Mouse (Mus musculus) intestine, embryonic 16.5 days (tissue): ENCODE data around the gene Nbea. TPM values are rescaled to one million over a fixed set of nuclear protein-coding genes. Genes with fewer than 3 reads are reported as not detected.

Source experiments
- ATAC-seq: fragments of 200-750 bp; cut with Nextera tagmentation; 2 replicates; pipeline ENCODE4 v1.8.0; 2017; ENCODE audit warnings: moderate TSS enrichment, moderate library complexity
- H3K27ac ChIP-seq: fragments of 300-500 bp; sonication (generic); 2 replicates; pipeline ENCODE4 v1.5.1; 2014; ENCODE audit warnings: mild to moderate bottlenecking, low read length
- H3K27me3 ChIP-seq: fragments of 300-500 bp; sonication (generic); replicated peaks from 2 replicates; pipeline ENCODE4 v1.6.1; 2014; ENCODE audit warnings: low read length, control low read depth, mixed read lengths; ENCODE audit not compliant: control insufficient read depth, insufficient read depth
- H3K36me3 ChIP-seq: fragments of 300-500 bp; sonication (generic); 2 replicates; pipeline ENCODE4 v1.6.1; 2014; ENCODE audit warnings: low read length, control low read depth; ENCODE audit not compliant: control insufficient read depth, insufficient read depth
- H3K4me1 ChIP-seq: fragments of 300-500 bp; sonication (generic); 2 replicates; pipeline ENCODE4 v1.6.1; 2014; ENCODE audit warnings: low read length, control low read depth, mixed read lengths; ENCODE audit not compliant: control insufficient read depth, insufficient read depth
- H3K4me2 ChIP-seq: fragments of 300-500 bp; sonication (generic); 2 replicates; pipeline ENCODE4 v1.6.1; 2014; ENCODE audit warnings: low read depth, low read length, control low read depth
- H3K4me3 ChIP-seq: fragments of 300-500 bp; sonication (generic); 2 replicates; pipeline ENCODE4 v1.5.1; 2014; ENCODE audit warnings: mild to moderate bottlenecking, low read length
- H3K9ac ChIP-seq: fragments of 300-500 bp; sonication (generic); 2 replicates; pipeline ENCODE4 v1.6.1; 2014; ENCODE audit warnings: low read depth, low read length
- H3K9me3 ChIP-seq: fragments of 300-500 bp; sonication (generic); 2 replicates; pipeline ENCODE4 v1.6.1; 2016; ENCODE audit warnings: low read length, control low read depth; ENCODE audit not compliant: control insufficient read depth
- WGBS: fragments of 180-500 bp; shearing (Covaris S2); extraction: QIAGEN DNeasy Blood & Tissue Kit; methylation state at CpG from one replicate; pipeline ENCODE4 v1.1.7; 2014; 5-methylcytosine and 5-hydroxymethylcytosine counted together
- polyA plus RNA-seq: library from polyadenylated mRNA; unstranded; fragments of >200 nt; fragmentation: Nextera tagmentation; extraction: Ambion mirVana; gene quantifications from 2 replicates; pipeline ENCODE4 v1.2.1, GENCODE M21; 2015

Nbea gene
- polyA plus RNA-seq, 1 experiment from 2014 or later, result 5.6 TPM

DNA sequence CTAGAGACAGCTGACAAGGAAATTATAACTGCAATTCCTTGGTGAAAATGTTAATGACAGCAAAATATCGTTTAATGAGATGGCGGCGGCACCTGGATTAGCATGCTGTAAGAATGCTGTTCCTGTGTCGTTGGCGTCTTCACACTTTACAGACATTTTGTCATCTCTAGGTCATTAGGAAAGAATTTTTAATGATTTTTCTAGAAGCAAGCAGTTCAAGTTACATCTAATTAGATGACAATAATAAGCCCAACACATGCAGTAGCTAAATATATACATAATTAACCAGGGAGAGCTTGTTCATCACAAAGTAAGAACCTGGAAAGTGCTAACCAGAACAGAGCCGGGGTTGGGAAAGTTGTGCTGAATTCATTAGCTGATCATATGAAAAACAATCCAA lies 469.2 kb downstream of the Nbea start:
- no peaks in the 10 kb centered on the region for H3K9me3 ChIP-seq
- WGBS, result 88% methylated on average over 6 of the region's 6 CpGs
- no peak overlapping the region for H3K9ac ChIP-seq
- H3K36me3 ChIP-seq, result no peaks in the 10 kb centered on the region
- H3K27ac ChIP-seq, result no peak overlapping the region
- H3K4me3 ChIP-seq, result no peak overlapping the region
- no peak for ATAC-seq
- H3K4me1 ChIP-seq, result no peaks in the 10 kb centered on the region
- H3K4me2 ChIP-seq, result no peak overlapping the region
- H3K27me3 ChIP-seq, result no peaks in the 10 kb centered on the region

GRCm38 (mm10) chr3:55713856-55714255 lies 469.6 kb downstream of the Nbea start:
- Histone ChIP-seq H3K9ac (no peak overlapping the region), H3K4me1 (no peaks in the 10 kb centered on the region), H3K27me3 (no peaks in the 10 kb centered on the region), H3K36me3 (no peaks in the 10 kb centered on the region), H3K9me3 (no peaks in the 10 kb centered on the region), H3K4me3 (no peak overlapping the region), H3K4me2 (no peak overlapping the region), H3K27ac (no peak overlapping the region)
- WGBS, result 89% methylated on average over 3 of the region's 3 CpGs
- ATAC-seq, result no peak

GRCm38 (mm10) chr3:55710300-55710699 lies 473.2 kb downstream of the Nbea start:
- no peak overlapping the region for H3K4me2 ChIP-seq
- no peak overlapping the region for H3K27ac ChIP-seq
- no peak for ATAC-seq
- 87% methylated on average over 4 of the region's 4 CpGs for WGBS
- no peak overlapping the region for H3K4me3 ChIP-seq
- no peaks in the 10 kb centered on the region for H3K27me3 ChIP-seq
- no peaks in the 10 kb centered on the region for H3K4me1 ChIP-seq
- H3K36me3 ChIP-seq, result no peaks in the 10 kb centered on the region
- no peaks in the 10 kb centered on the region for H3K9me3 ChIP-seq
- H3K9ac ChIP-seq, result no peak overlapping the region

GRCm38 (mm10) chr3:55701632-55702031 lies 481.9 kb downstream of the Nbea start:
- Histone ChIP-seq H3K9ac (no peak overlapping the region), H3K36me3 (no peaks in the 10 kb centered on the region), H3K4me2 (no peak overlapping the region), H3K4me1 (no peaks in the 10 kb centered on the region), H3K4me3 (no peak overlapping the region), H3K27me3 (no peaks in the 10 kb centered on the region), H3K9me3 (no peaks in the 10 kb centered on the region), H3K27ac (no peak overlapping the region)
- WGBS, result 73% methylated on average over 6 of the region's 6 CpGs
- no peak for ATAC-seq

DNA sequence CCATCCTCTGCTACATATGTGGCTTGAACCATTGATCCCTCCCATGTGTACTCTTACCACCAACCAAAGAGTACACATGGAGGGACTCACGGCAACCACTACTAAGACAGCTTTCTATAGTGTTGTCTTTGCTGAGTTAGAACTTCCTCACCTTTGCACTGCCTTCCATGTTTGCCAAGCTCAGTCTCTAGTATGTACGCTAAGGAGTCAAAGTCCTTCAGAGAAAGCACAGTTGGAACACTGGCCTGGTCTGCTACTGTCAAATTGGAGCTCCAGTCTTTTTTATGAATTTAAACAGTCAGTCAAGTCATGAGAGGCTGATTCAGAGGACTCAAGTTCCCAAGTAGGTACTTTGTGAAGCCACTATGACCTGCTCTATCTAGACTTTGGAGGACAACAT lies 486.3 kb downstream of the Nbea start:
- Histone ChIP-seq H3K4me3 (no peak overlapping the region), H3K27ac (no peak overlapping the region), H3K27me3 (no peaks in the 10 kb centered on the region), H3K9me3 (no peaks in the 10 kb centered on the region), H3K4me2 (no peak overlapping the region), H3K9ac (no peak overlapping the region), H3K36me3 (no peaks in the 10 kb centered on the region), H3K4me1 (no peaks in the 10 kb centered on the region)
- 91% methylated on average over 2 of the region's 2 CpGs for whole genome bisulfite sequencing
- no peak for ATAC-seq

DNA sequence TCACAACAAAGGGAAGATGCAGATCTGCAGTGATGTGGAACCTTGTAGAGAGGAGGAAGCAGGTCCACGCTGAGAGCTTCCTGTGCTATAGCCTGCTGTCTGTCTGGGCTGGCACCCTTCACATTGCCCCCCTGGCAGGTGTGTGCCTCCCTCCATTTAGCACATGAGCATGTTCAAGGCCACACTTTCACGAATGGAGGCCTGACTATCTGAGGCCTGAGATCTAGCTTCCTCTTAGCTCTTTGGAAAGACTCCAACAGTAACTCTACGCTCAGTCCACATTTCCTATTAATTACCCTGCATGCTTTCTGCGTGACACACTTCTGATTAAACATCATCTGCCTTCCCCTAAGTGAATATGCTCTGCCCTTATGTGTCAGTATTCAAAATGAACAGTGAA lies 490.4 kb downstream of the Nbea start:
- Histone ChIP-seq H3K27ac (no peak overlapping the region), H3K4me3 (no peak overlapping the region), H3K27me3 (no peaks in the 10 kb centered on the region), H3K36me3 (no peaks in the 10 kb centered on the region), H3K4me1 (no peaks in the 10 kb centered on the region), H3K9me3 (no peaks in the 10 kb centered on the region), H3K9ac (no peak overlapping the region), H3K4me2 (no peak overlapping the region)
- ATAC-seq, result no peak
- WGBS, result 47% methylated on average over 4 of the region's 4 CpGs

DNA sequence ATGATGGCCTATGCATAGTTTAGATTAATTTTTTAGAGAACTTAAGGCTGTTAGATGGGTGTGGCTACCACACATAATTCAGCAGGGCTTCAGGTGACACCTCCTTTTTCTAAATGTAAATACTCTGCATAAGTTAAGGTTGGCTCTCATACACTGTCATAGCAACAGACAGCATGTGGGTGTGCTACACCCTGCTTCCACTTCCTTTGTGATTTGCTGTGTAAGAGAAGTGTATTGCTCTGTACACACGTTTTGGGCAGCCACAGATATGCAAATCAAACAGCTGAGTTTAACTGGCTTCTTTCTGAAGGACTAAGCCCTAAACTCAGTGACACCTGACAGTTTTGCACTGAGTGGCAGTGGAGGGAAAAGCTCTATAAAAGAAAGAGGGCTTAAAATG lies 495.4 kb downstream of the Nbea start:
- 34% methylated on average over 1 of the region's 1 CpGs for WGBS
- Histone ChIP-seq H3K4me3 (no peak overlapping the region), H3K27me3 (no peaks in the 10 kb centered on the region), H3K4me2 (no peak overlapping the region), H3K9me3 (no peaks in the 10 kb centered on the region), H3K9ac (no peak overlapping the region), H3K36me3 (no peaks in the 10 kb centered on the region), H3K27ac (no peak overlapping the region), H3K4me1 (no peaks in the 10 kb centered on the region)
- ATAC-seq, result peak; percentile 44; the same call in 1 of the 2 replicates

- H3K9me3 ChIP-seq, result no peaks in the 10 kb centered on the region
- H3K27ac ChIP-seq, result no peak overlapping the region
- H3K4me1 ChIP-seq, result no peaks in the 10 kb centered on the region
- no peak overlapping the region for H3K4me3 ChIP-seq
- H3K4me2 ChIP-seq, result no peak overlapping the region
- no peak overlapping the region for H3K9ac ChIP-seq
- ATAC-seq, result no peak
- no peaks in the 10 kb centered on the region for H3K36me3 ChIP-seq
- no peaks in the 10 kb centered on the region for H3K27me3 ChIP-seq
- 56% methylated on average over 6 of the region's 6 CpGs for WGBS
Measured at GRCm38 (mm10) chr3:55686993-55687392, 496.5 kb downstream of the Nbea start.

GRCm38 (mm10) chr3:55685627-55686026 lies 497.9 kb downstream of the Nbea start:
- ATAC-seq, result no peak
- 64% methylated on average over 6 of the region's 6 CpGs for WGBS
- Histone ChIP-seq H3K9me3 (no peaks in the 10 kb centered on the region), H3K4me1 (no peaks in the 10 kb centered on the region), H3K36me3 (no peaks in the 10 kb centered on the region), H3K27me3 (no peaks in the 10 kb centered on the region), H3K4me3 (no peak overlapping the region), H3K4me2 (no peak overlapping the region), H3K27ac (no peak overlapping the region), H3K9ac (no peak overlapping the region)

DNA sequence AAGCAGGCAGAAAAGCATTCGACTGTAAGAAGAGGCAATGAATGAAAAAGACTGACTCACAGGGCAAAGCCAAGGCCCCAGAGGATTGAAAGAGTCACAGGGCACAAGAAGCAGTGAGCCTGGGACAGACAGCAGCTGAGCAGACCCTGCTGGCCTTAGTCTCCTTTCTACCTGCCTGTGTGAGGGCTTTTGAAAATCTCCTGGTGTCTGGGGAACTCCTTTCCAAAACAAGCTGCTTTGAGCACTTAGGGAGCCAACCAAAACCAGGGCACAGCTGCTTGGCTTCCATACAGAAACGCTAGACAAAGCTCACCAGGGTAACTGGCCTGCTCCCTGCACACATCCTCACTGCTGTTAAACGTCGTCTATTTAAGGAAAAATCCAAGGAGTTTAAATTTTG lies 498.6 kb downstream of the Nbea start:
- WGBS, result 54% methylated on average over 4 of the region's 4 CpGs
- no peaks in the 10 kb centered on the region for H3K36me3 ChIP-seq
- H3K9me3 ChIP-seq, result no peaks in the 10 kb centered on the region
- H3K4me2 ChIP-seq, result no peak overlapping the region
- no peak for ATAC-seq
- no peaks in the 10 kb centered on the region for H3K27me3 ChIP-seq
- H3K4me1 ChIP-seq, result no peaks in the 10 kb centered on the region
- no peak overlapping the region for H3K27ac ChIP-seq
- no peak overlapping the region for H3K9ac ChIP-seq
- H3K4me3 ChIP-seq, result no peak overlapping the region
